Mouse (Mus musculus) ES-Bruce4 (cell line): ENCODE data around the gene Plcl1. TPM values are rescaled to one million over a fixed set of nuclear protein-coding genes. Genes with fewer than 3 reads are reported as not detected.

ENCODE experiments used
- H3K27ac ChIP-seq: 2 replicates; pipeline ENCODE4 v1.5.1; 2012; ENCODE audit warnings: low read length, inconsistent platforms; ENCODE audit not compliant: insufficient read depth
- H3K27me3 ChIP-seq: 2 replicates; pipeline ENCODE4 v1.6.1; 2012; ENCODE audit warnings: mild to moderate bottlenecking, low read length, inconsistent platforms; ENCODE audit not compliant: control insufficient read depth, poor library complexity, insufficient read depth, severe bottlenecking
- H3K36me3 ChIP-seq: 2 replicates; pipeline ENCODE4 v1.6.1; 2012; ENCODE audit warnings: inconsistent platforms, mild to moderate bottlenecking, low read length, moderate library complexity; ENCODE audit not compliant: control insufficient read depth, poor library complexity, insufficient read depth, severe bottlenecking
- H3K4me1 ChIP-seq: one replicate; pipeline ENCODE4 v1.8.1; 2011; ENCODE audit warnings: low read length; ENCODE audit not compliant: control insufficient read depth, insufficient read depth
- H3K4me3 ChIP-seq: 2 replicates; pipeline ENCODE4 v1.5.1; 2011; ENCODE audit warnings: low read depth, mild to moderate bottlenecking, low read length
- H3K9ac ChIP-seq: 2 replicates; pipeline ENCODE4 v1.6.1; 2012; ENCODE audit warnings: low read depth, mild to moderate bottlenecking, inconsistent platforms; ENCODE audit not compliant: poor library complexity, severe bottlenecking
- H3K9me3 ChIP-seq: replicated peaks from 2 replicates; pipeline ENCODE4 v1.6.1; 2012; ENCODE audit warnings: mild to moderate bottlenecking, low read length, inconsistent platforms; ENCODE audit not compliant: control insufficient read depth, poor library complexity, insufficient read depth, severe bottlenecking
- CTCF ChIP-seq: IDR thresholded peaks from one replicate; pipeline ENCODE4 v1.8.1; 2011; ENCODE audit warnings: low read depth, low read length
- EP300 ChIP-seq: IDR thresholded peaks from 2 replicates; pipeline ENCODE4 v1.6.1; 2011; ENCODE audit warnings: low read depth, low read length; ENCODE audit not compliant: insufficient read depth
- POLR2A ChIP-seq: IDR thresholded peaks from one replicate; pipeline ENCODE4 v1.8.1; 2011; ENCODE audit warnings: low read length; ENCODE audit not compliant: insufficient read depth
- polyA plus RNA-seq: library from polyadenylated mRNA; stranded (reverse); fragments of >200 nt; gene quantifications from 2 replicates; pipeline ENCODE4 v1.2.4, GENCODE M21; 2011; ENCODE audit warnings: low read depth; ENCODE audit not compliant: missing spikeins, insufficient read depth, insufficient read length

Gene Plcl1
- polyA plus RNA-seq, 1 experiment, result 0.52 TPM

DNA sequence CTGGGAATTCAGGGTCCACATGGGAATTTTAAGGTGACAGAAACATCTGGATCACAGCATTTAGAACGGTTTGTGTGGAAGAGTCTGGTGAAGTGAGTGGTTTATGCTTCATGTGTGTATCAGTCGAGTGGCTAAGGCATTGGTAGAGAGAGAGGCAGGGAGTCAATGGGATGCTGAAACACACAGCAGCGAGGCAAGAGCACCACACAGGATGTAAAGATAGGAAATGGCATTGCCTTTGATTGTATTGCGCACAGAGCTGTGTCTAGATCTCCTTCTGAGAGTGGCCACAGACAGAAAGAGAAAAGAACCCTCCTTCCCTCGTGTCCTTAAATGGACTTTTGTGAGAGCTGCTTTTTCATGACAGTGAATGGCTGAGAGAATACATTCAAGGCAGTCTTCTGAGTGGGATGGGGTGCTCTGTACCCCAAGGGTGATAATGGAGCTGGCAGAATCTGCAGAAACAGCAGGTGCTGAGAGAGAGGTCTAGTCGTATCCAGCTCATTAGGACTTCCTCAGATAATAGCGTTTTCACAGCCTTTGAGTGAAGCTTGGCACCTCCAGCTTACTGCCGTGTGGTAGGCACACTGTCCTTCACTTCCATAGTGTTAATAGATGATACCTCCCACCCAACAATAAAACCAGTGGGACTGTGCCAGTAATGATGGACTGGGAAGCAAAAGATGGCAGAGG is 253.9 kb downstream of the Plcl1 start:
- Histone ChIP-seq H3K4me1 (no peaks in the 10 kb centered on the region), H3K36me3 (no peaks in the 10 kb centered on the region), H3K27me3 (no peaks in the 10 kb centered on the region), H3K27ac (no peak overlapping the region), H3K9ac (no peak overlapping the region), H3K9me3 (no peaks in the 10 kb centered on the region), H3K4me3 (no peak overlapping the region)
- TF ChIP-seq EP300 (no peak), CTCF (no peak), POLR2A (no peak)

DNA sequence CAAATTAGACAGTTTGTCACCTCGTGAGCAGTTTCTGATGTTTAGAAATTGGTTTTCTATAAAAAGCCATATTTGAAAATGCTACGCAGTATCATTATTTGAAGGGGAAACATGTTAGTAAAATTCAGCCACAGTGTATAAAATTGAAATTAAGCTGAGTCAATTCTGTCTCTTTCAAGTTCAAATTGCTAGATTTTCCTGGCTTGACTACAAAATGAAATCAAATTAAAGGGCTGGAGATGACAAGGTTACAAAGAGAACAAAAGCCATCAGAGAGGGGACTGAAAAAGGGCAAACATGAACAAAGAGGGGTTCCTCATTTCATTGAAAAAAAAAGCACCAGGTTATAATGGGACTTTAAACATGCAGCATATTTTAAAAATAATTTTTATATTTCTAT is 255.7 kb downstream of the Plcl1 start:
- no peaks in the 10 kb centered on the region for H3K4me1 ChIP-seq
- H3K4me3 ChIP-seq, result no peak overlapping the region
- no peak for TF ChIP-seq POLR2A
- H3K27ac ChIP-seq, result no peak overlapping the region
- H3K36me3 ChIP-seq, result no peaks in the 10 kb centered on the region
- H3K27me3 ChIP-seq, result no peaks in the 10 kb centered on the region
- no peaks in the 10 kb centered on the region for H3K9me3 ChIP-seq
- H3K9ac ChIP-seq, result no peak overlapping the region

DNA sequence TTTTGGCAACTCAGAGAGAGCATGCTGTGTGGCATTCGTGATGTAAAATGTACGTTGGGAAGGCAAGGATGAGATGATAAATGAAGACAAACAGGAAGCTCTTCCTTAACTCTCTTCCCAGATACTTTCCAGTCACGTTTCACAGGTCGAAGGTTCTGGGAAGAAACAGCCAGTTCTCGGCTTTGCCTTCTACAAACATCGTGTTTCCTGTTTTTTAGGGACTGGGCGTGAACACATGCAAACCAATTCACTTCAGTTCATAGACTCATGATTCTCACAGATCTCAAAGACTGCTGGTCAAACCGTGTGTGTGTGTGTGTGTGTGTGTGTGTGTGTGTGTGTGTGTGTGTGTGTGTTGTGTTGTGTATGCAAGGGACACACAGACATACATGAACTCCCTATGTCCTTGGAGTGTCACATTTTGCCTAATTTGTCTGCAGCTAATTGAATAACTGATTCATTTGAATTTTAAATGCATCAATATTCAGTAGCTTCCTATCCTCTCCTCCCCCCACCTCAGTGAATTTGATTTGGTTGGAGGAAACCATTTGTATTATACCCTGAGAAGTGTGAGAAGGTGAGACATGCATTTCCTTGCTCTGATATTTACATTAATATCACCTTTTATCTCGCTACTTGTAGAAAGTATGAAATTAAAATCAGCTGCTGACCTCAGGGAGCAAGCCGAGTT is 259.6 kb downstream of the Plcl1 start:
- Histone ChIP-seq H3K36me3 (no peaks in the 10 kb centered on the region), H3K27me3 (no peaks in the 10 kb centered on the region; the same call in 1 of the 2 replicates), H3K4me3 (no peak overlapping the region), H3K27ac (no peak overlapping the region), H3K4me1 (no peaks in the 10 kb centered on the region), H3K9me3 (no peaks in the 10 kb centered on the region), H3K9ac (no peak overlapping the region)
- TF ChIP-seq EP300 (no peak), POLR2A (no peak), CTCF (no peak)

DNA sequence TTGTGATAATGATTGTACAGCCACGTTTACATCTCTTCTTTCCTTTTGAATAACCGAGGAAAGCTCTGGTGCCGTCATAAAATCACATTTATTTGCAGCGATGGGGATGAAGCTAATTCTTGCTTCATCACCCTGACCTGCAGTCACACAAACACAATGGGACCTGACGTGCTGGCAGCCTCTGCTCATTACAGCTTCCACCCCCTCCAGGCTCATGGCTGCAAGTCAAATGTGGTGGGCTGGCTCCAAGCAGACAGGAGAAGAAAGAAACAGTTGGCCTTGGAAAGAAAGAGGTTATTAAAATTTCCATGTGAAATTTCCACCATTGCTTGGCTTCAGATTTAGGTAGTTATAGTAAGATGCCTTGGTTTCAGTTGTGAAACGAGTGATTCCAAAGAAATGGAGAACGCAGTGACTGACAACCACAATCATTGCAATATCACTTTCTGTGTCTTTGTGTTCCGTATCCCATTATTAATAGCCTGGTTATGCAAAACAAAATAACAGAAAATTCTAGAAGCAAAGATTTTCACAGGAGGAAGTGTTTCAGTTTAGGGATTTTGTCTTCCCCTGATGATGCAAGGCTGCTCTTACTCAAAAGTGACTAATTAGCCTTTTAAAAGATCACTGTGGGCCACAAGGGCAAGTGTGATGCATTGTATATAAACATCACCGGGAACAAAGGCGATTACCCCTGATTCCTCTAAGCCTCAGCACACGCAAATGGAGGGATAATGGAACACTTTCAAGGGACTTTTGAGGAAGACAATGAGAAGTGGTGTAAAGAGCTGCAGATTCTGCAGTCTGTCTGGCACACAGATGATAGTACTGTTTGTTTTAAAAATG is 260.3 kb downstream of the Plcl1 start:
- Histone ChIP-seq H3K27me3 (no peaks in the 10 kb centered on the region; the same call in 1 of the 2 replicates), H3K4me3 (no peak overlapping the region), H3K4me1 (no peaks in the 10 kb centered on the region), H3K9ac (no peak overlapping the region), H3K27ac (no peak overlapping the region), H3K9me3 (no peaks in the 10 kb centered on the region), H3K36me3 (no peaks in the 10 kb centered on the region)
- TF ChIP-seq EP300 (no peak), POLR2A (no peak), CTCF (no peak)

DNA sequence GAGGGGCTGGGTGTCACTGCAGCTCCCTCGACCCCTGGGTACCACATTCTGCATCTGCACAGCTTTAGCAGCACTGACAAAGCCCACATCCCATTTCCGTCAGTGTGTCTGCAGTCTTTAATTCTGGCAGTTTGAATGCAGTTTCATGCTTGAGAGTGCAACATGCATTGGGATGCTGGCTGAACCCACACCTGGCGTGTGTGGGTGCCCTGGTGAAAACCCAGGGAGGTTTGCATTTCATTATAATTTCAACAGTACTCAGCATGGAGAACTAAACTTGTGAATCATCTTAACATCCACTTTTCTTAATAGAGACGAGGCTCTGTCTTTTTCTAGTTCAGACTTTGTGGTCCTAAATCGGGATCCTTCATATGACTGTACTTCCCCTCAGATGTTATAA is 261.1 kb downstream of the Plcl1 start:
- no peaks in the 10 kb centered on the region for H3K9me3 ChIP-seq
- no peaks in the 10 kb centered on the region for H3K36me3 ChIP-seq
- H3K27me3 ChIP-seq, result no peaks in the 10 kb centered on the region; the same call in 1 of the 2 replicates
- no peak overlapping the region for H3K27ac ChIP-seq
- H3K9ac ChIP-seq, result no peak overlapping the region
- no peaks in the 10 kb centered on the region for H3K4me1 ChIP-seq
- no peak overlapping the region for H3K4me3 ChIP-seq
- TF ChIP-seq CTCF (no peak), EP300 (no peak), POLR2A (no peak)
